Mouse (Mus musculus): ENCODE measurements around the gene Rpap3. TPM values are rescaled to one million over a fixed set of nuclear protein-coding genes. Genes with fewer than 3 reads are reported as not detected.

The Rpap3 gene
- polyA plus RNA-seq (2015; fragmentation: Nextera tagmentation; extraction: Ambion mirVana) = 28.5 and 33.0 TPM in 2 replicates

DNA sequence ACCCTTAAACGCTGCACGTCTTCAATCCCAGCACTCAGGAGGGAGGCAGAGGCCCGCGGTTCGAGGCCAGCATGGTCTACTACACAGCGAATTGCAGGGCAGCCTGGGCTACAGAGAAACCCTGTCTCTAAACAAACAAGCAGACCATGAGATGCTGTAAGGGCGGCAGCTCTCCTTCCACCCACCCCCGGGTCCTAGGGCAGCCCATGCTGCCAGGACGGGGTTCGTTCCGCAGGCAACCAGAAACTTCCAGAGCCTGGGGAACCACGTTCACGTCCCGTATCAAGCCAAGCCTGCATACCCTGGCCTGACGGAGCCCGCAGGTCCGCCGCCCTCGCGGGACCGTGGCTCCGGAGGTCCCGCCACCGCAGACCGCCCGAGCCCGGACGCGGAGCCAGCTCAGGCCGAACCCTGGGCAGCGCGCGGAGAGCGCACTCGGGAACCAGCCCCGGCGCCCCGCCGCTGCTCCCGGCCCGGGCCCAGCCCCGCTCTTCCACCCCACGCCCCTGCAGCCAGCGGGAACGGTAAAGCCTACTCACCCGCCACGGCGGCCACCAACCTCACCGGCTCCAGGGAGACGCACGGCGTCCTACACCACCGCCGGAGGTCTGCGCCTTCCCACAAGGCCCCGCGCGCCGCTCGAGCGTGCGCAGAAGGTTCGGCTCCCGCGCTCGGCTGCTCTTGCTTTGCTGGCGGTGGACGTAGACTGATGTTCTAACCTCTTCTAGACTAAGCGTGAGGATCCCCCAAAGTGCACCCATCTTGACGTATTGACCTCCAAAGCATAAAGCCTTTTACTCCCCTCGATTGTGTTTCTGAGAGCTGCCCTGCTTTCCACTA lies at the start of gene Rpap3:
Rpap3 (minus strand) TSS at position 615 of the 840 bp plus-strand sequence.

GRCm38 (mm10) chr15:97731111-97731510 lies 25.5 kb upstream of the Rpap3 start, which contains the start of gene Endou:
Endou (minus strand) TSS chr15:97731339.

Other genes starting within 250 kb of the Rpap3 start
- gene Endou, start 25.5 kb upstream of the Rpap3 start, polyA plus RNA-seq (2015; fragmentation: Nextera tagmentation; extraction: Ambion mirVana) = 4.4 and 4.8 TPM in 2 replicates
- 13.5 and 15.2 TPM in 2 replicates for gene Rapgef3, start 62.1 kb upstream of the Rpap3 start, polyA plus RNA-seq (2015; fragmentation: Nextera tagmentation; extraction: Ambion mirVana)
- 98.2 and 116 TPM in 2 replicates for gene Slc48a1, start 72.7 kb upstream of the Rpap3 start, polyA plus RNA-seq (2015; fragmentation: Nextera tagmentation; extraction: Ambion mirVana)
- 18.7 and 19.6 TPM in 2 replicates for gene Hdac7, start 138.7 kb upstream of the Rpap3 start, polyA plus RNA-seq (2015; fragmentation: Nextera tagmentation; extraction: Ambion mirVana)
- gene Vdr, start 204.8 kb upstream of the Rpap3 start, polyA plus RNA-seq (2015; fragmentation: Nextera tagmentation; extraction: Ambion mirVana) = 0.39 and 0.45 TPM in 2 replicates

Data from urinary bladder, postnatal 0 days (tissue).